Mouse (Mus musculus): ENCODE results near the gene Dffa.
A peak's percentile ranks its signal among the peaks of the same experiment; 100 is the strongest.
"Not testable (repeated sequence)": the region's sequence is repeated elsewhere in the genome, so short reads cannot be mapped to it uniquely, and the experiment has no call there.

Dffa gene

GRCm38 (mm10) chr4:149098571-149098970 lies 5.4 kb upstream of the Dffa start:
- DNase-seq (ENCODE audit: low spot score in 2 of 2): no peak

- DNase-seq (ENCODE audit: low spot score in 2 of 2): peak; percentile 84 to 85
Measured at GRCm38 (mm10) chr4:149099369-149100017, 4.5 kb upstream of the Dffa start, which contains the start of gene Pex14. Gene Pex14, minus strand, starts transcription at chr4:149099876.

GRCm38 (mm10) chr4:149100449-149100848 lies 3.5 kb upstream of the Dffa start:
- DNase-seq (ENCODE audit: low spot score in 2 of 2): not testable (repeated sequence)

- no peak for DNase-seq (ENCODE audit: low spot score in 2 of 2)
Measured at GRCm38 (mm10) chr4:149101456-149101855, 2.5 kb upstream of the Dffa start.

- not testable (repeated sequence) for DNase-seq (ENCODE audit: low spot score in 2 of 2)
Measured at GRCm38 (mm10) chr4:149119978-149120562, 16.1 kb downstream of the Dffa start.

- DNase-seq (ENCODE audit: low spot score in 2 of 2): no peak
Measured at GRCm38 (mm10) chr4:149123432-149123831, 19.5 kb downstream of the Dffa start.

GRCm38 (mm10) chr4:149125341-149126114 lies 21.6 kb downstream of the Dffa start:
- DNase-seq (ENCODE audit: low spot score in 2 of 2): no peak

- no peak for DNase-seq (ENCODE audit: low spot score in 2 of 2)
Measured at GRCm38 (mm10) chr4:149126115-149126509, 22.2 kb downstream of the Dffa start.

GRCm38 (mm10) chr4:149126663-149127062 lies 22.7 kb downstream of the Dffa start, which contains the start of gene Cort:
Gene Cort, minus strand, starts transcription at chr4:149126763.
- DNase-seq (ENCODE audit: low spot score in 2 of 2): no peak

GRCm38 (mm10) chr4:149128467-149128866 lies 24.5 kb downstream of the Dffa start:
- no peak for DNase-seq (ENCODE audit: low spot score in 2 of 2)

GRCm38 (mm10) chr4:149131021-149131752 lies 27.2 kb downstream of the Dffa start:
- no peak for DNase-seq (ENCODE audit: low spot score in 2 of 2)

GRCm38 (mm10) chr4:149131789-149132565 lies 28.0 kb downstream of the Dffa start:
- no peak for DNase-seq (ENCODE audit: low spot score in 2 of 2)

GRCm38 (mm10) chr4:149133395-149133794 lies 29.4 kb downstream of the Dffa start:
- DNase-seq (ENCODE audit: low spot score in 2 of 2): no peak

GRCm38 (mm10) chr4:149136116-149136850 lies 32.3 kb downstream of the Dffa start:
- peak in 1 of 2 experiments; percentile 15 for DNase-seq (ENCODE audit: low spot score in 2 of 2)

GRCm38 (mm10) chr4:149136982-149137770 lies 33.2 kb downstream of the Dffa start, which contains the start of gene Cenps:
Gene Cenps, minus strand, starts transcription at chr4:149137629.
- peak; percentile 87 to 96 for DNase-seq (ENCODE audit: low spot score in 2 of 2)

- DNase-seq (ENCODE audit: low spot score in 2 of 2): no peak
Measured at GRCm38 (mm10) chr4:149138515-149138914, 34.6 kb downstream of the Dffa start.

GRCm38 (mm10) chr4:149143594-149143993 lies 39.6 kb downstream of the Dffa start:
- no peak for DNase-seq (ENCODE audit: low spot score in 2 of 2)

GRCm38 (mm10) chr4:149144459-149144858 lies 40.5 kb downstream of the Dffa start:
- peak; percentile 70 to 81 for DNase-seq (ENCODE audit: low spot score in 2 of 2)

- DNase-seq (ENCODE audit: low spot score in 2 of 2): no peak
Measured at GRCm38 (mm10) chr4:149145151-149145550, 41.2 kb downstream of the Dffa start.

All from cerebellum, postnatal 4 days (tissue).